Mouse (Mus musculus): ENCODE data around the gene Slc27a1. TPM values are rescaled to one million over a fixed set of nuclear protein-coding genes. Genes with fewer than 3 reads are reported as not detected.

Gene Slc27a1
- polyA plus RNA-seq, 1 experiment from 2014 or later, result 29.4 TPM

DNA sequence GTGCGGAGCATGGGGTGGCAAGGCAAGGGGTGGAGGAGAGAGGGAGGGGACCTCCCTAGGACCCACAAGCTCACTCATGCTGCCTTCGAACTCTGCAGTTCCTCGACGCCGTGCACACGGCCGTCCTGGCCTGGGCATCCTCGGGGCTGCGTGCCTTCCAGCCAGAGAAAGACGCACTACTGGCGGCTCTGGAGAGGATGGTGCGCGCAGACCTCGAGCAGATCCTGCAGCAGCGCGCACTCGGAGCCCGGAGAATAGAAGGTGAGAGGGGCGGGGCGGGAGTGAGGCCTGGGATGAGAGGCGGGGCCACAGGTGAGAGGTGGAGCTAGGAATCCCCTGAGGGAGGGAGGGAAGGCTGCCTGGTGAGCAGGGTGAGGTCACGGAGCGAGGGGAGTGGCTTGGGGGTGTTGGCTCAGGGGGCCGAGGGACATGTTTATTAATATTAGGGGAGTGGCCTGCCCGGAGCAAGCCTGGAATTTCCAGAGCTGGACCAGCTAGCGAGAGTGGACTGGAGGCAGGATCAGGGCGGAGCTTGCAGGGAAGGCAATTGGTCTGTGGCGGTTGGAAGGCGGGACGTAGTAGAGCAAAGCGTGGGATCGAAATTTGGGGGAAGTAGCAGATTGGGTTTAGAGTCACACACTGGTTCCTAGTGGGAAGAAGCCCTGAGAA, 34.1 kb downstream of the Slc27a1 start:
- H3K4me1 ChIP-seq (ENCODE audit: control insufficient read depth, insufficient read depth, low read length), result peaks cover 16% of the 10 kb centered on the region
- H3K27me3 ChIP-seq (ENCODE audit: control insufficient read depth, insufficient read depth, low read length), result 0 out of 2 replicates have a peak, but pooled peaks cover 2% of the 10 kb centered on the region
- no peaks in the 10 kb centered on the region for H3K36me3 ChIP-seq (ENCODE audit: control insufficient read depth, insufficient read depth, low read length)
- no peak overlapping the region; the same call in 1 of the 2 replicates for H3K27ac ChIP-seq (ENCODE audit: low read length)
- peak overlapping the region; percentile 36 for H3K4me3 ChIP-seq (ENCODE audit: low read depth, low read length)
- H3K4me2 ChIP-seq (replicated peaks; ENCODE audit: low read depth, low read length), result peak overlapping the region; percentile 73
- 1% methylated on average over 32 of the region's 32 CpGs for WGBS
- peak; percentile 89 for ATAC-seq (ENCODE audit: insufficient number of reproducible peaks, insufficient read depth, low FRiP score, low read depth)
- peak overlapping the region; percentile 25; the same call in 1 of the 2 replicates for H3K9ac ChIP-seq (replicated peaks; ENCODE audit: low read depth, low read length)
- H3K9me3 ChIP-seq (ENCODE audit: control insufficient read depth, low read depth, low read length), result no peaks in the 10 kb centered on the region

GRCm38 (mm10) chr8:71604021-71604420, 35.3 kb downstream of the Slc27a1 start:
- Histone ChIP-seq H3K4me2 (replicated peaks; ENCODE audit: low read depth, low read length) (no peak overlapping the region), H3K27ac (ENCODE audit: low read length) (no peak overlapping the region), H3K4me1 (ENCODE audit: control insufficient read depth, insufficient read depth, low read length) (peaks cover 16% of the 10 kb centered on the region), H3K27me3 (ENCODE audit: control insufficient read depth, insufficient read depth, low read length) (0 out of 2 replicates have a peak, but pooled peaks cover 2% of the 10 kb centered on the region), H3K36me3 (ENCODE audit: control insufficient read depth, insufficient read depth, low read length) (no peaks in the 10 kb centered on the region; the same call in 1 of the 2 replicates), H3K9ac (replicated peaks; ENCODE audit: low read depth, low read length) (no peak overlapping the region), H3K9me3 (ENCODE audit: control insufficient read depth, low read depth, low read length) (no peaks in the 10 kb centered on the region), H3K4me3 (ENCODE audit: low read depth, low read length) (no peak overlapping the region)
- 47% methylated on average over 7 of the region's 7 CpGs for WGBS
- no peak for ATAC-seq (ENCODE audit: insufficient number of reproducible peaks, insufficient read depth, low FRiP score, low read depth)

GRCm38 (mm10) chr8:71610822-71611651, 42.4 kb downstream of the Slc27a1 start, which contains the start of gene Colgalt1:
Gene Colgalt1 (plus strand): TSS chr8:71610998.
- ATAC-seq (ENCODE audit: insufficient number of reproducible peaks, insufficient read depth, low FRiP score, low read depth), result peak; percentile 99
- peaks cover 10% of the 10 kb centered on the region; the same call in 1 of the 2 replicates for H3K36me3 ChIP-seq (ENCODE audit: control insufficient read depth, insufficient read depth, low read length)
- H3K9ac ChIP-seq (replicated peaks; ENCODE audit: low read depth, low read length), result peak within 1 kb of the TSS; percentile 86
- H3K27ac ChIP-seq (ENCODE audit: low read length), result peak within 1 kb of the TSS; percentile 81; the same call in 1 of the 2 replicates
- H3K27me3 ChIP-seq (ENCODE audit: control insufficient read depth, insufficient read depth, low read length), result no peaks in the 10 kb centered on the region
- peak within 1 kb of the TSS; percentile 83 for H3K4me2 ChIP-seq (replicated peaks; ENCODE audit: low read depth, low read length)
- peaks cover 6% of the 10 kb centered on the region for H3K4me1 ChIP-seq (ENCODE audit: control insufficient read depth, insufficient read depth, low read length)
- H3K9me3 ChIP-seq (ENCODE audit: control insufficient read depth, low read depth, low read length), result no peaks in the 10 kb centered on the region
- WGBS, result under 1% methylated on average over 82 of the region's 82 CpGs
- peak within 1 kb of the TSS; percentile 86 for H3K4me3 ChIP-seq (ENCODE audit: low read depth, low read length)

GRCm38 (mm10) chr8:71612141-71612540, 43.5 kb downstream of the Slc27a1 start:
- whole genome bisulfite sequencing, result 42% methylated on average over 5 of the region's 5 CpGs
- Histone ChIP-seq H3K27ac (ENCODE audit: low read length) (no peak overlapping the region), H3K9ac (replicated peaks; ENCODE audit: low read depth, low read length) (peak overlapping the region; percentile 86), H3K4me1 (ENCODE audit: control insufficient read depth, insufficient read depth, low read length) (peaks cover 6% of the 10 kb centered on the region), H3K4me3 (ENCODE audit: low read depth, low read length) (peak overlapping the region; percentile 86), H3K36me3 (ENCODE audit: control insufficient read depth, insufficient read depth, low read length) (peaks cover 18% of the 10 kb centered on the region), H3K27me3 (ENCODE audit: control insufficient read depth, insufficient read depth, low read length) (no peaks in the 10 kb centered on the region), H3K4me2 (replicated peaks; ENCODE audit: low read depth, low read length) (peak overlapping the region; percentile 83), H3K9me3 (ENCODE audit: control insufficient read depth, low read depth, low read length) (no peaks in the 10 kb centered on the region)
- ATAC-seq (ENCODE audit: insufficient number of reproducible peaks, insufficient read depth, low FRiP score, low read depth), result no peak

- WGBS, result 58% methylated on average over 4 of the region's 4 CpGs
- H3K4me3 ChIP-seq (ENCODE audit: low read depth, low read length), result no peak overlapping the region
- peaks cover 6% of the 10 kb centered on the region for H3K4me1 ChIP-seq (ENCODE audit: control insufficient read depth, insufficient read depth, low read length)
- no peak overlapping the region for H3K4me2 ChIP-seq (replicated peaks; ENCODE audit: low read depth, low read length)
- H3K27ac ChIP-seq (ENCODE audit: low read length), result no peak overlapping the region
- H3K9me3 ChIP-seq (ENCODE audit: control insufficient read depth, low read depth, low read length), result no peaks in the 10 kb centered on the region
- no peak overlapping the region for H3K9ac ChIP-seq (replicated peaks; ENCODE audit: low read depth, low read length)
- peaks cover 30% of the 10 kb centered on the region for H3K36me3 ChIP-seq (ENCODE audit: control insufficient read depth, insufficient read depth, low read length)
- ATAC-seq (ENCODE audit: insufficient number of reproducible peaks, insufficient read depth, low FRiP score, low read depth), result no peak
- no peaks in the 10 kb centered on the region for H3K27me3 ChIP-seq (ENCODE audit: control insufficient read depth, insufficient read depth, low read length)
Measured at GRCm38 (mm10) chr8:71613418-71613817, 44.7 kb downstream of the Slc27a1 start.

DNA sequence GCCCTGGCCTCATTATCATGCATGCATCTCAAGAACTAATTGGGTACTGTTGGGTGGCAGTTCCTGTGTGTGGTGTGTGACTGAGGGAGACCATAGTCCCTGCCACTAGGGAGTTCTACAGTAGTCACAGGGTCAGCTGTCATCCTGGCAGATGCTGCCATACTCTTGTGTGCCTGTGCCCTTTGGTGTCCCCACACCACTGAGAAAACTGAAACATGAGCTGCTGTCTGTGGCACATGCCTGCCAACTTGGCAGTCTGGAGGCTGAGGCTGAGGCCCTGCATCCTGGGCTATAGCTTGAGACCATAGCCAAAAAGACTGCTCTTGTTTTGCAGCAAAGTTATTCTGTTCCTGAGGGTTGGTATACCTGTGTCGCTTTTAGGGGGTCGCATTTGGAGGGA, 51.1 kb downstream of the Slc27a1 start:
- 98% methylated on average over 2 of the region's 2 CpGs for WGBS
- H3K27ac ChIP-seq (ENCODE audit: low read length), result no peak overlapping the region
- no peak overlapping the region for H3K4me3 ChIP-seq (ENCODE audit: low read depth, low read length)
- no peak overlapping the region for H3K4me2 ChIP-seq (replicated peaks; ENCODE audit: low read depth, low read length)
- no peaks in the 10 kb centered on the region for H3K27me3 ChIP-seq (ENCODE audit: control insufficient read depth, insufficient read depth, low read length)
- no peak overlapping the region for H3K9ac ChIP-seq (replicated peaks; ENCODE audit: low read depth, low read length)
- peaks cover 17% of the 10 kb centered on the region; the same call in 1 of the 2 replicates for H3K9me3 ChIP-seq (ENCODE audit: control insufficient read depth, low read depth, low read length)
- H3K4me1 ChIP-seq (ENCODE audit: control insufficient read depth, insufficient read depth, low read length), result no peaks in the 10 kb centered on the region
- ATAC-seq (ENCODE audit: insufficient number of reproducible peaks, insufficient read depth, low FRiP score, low read depth), result no peak
- peaks cover 78% of the 10 kb centered on the region for H3K36me3 ChIP-seq (ENCODE audit: control insufficient read depth, insufficient read depth, low read length)

GRCm38 (mm10) chr8:71625088-71625487, 56.4 kb downstream of the Slc27a1 start:
- Histone ChIP-seq H3K27ac (ENCODE audit: low read length) (no peak overlapping the region), H3K36me3 (ENCODE audit: control insufficient read depth, insufficient read depth, low read length) (peaks cover 43% of the 10 kb centered on the region), H3K4me1 (ENCODE audit: control insufficient read depth, insufficient read depth, low read length) (peaks cover 12% of the 10 kb centered on the region; the same call in 1 of the 2 replicates), H3K4me2 (replicated peaks; ENCODE audit: low read depth, low read length) (no peak overlapping the region), H3K9ac (replicated peaks; ENCODE audit: low read depth, low read length) (no peak overlapping the region), H3K4me3 (ENCODE audit: low read depth, low read length) (no peak overlapping the region), H3K27me3 (ENCODE audit: control insufficient read depth, insufficient read depth, low read length) (no peaks in the 10 kb centered on the region), H3K9me3 (ENCODE audit: control insufficient read depth, low read depth, low read length) (peaks cover 17% of the 10 kb centered on the region; the same call in 1 of the 2 replicates)
- ATAC-seq (ENCODE audit: insufficient number of reproducible peaks, insufficient read depth, low FRiP score, low read depth), result no peak
- 77% methylated on average over 1 of the region's 1 CpGs for WGBS

GRCm38 (mm10) chr8:71626753-71627152, 58.1 kb downstream of the Slc27a1 start:
- Histone ChIP-seq H3K9ac (replicated peaks; ENCODE audit: low read depth, low read length) (no peak overlapping the region), H3K4me3 (ENCODE audit: low read depth, low read length) (no peak overlapping the region), H3K27me3 (ENCODE audit: control insufficient read depth, insufficient read depth, low read length) (no peaks in the 10 kb centered on the region), H3K36me3 (ENCODE audit: control insufficient read depth, insufficient read depth, low read length) (peaks cover 30% of the 10 kb centered on the region), H3K4me1 (ENCODE audit: control insufficient read depth, insufficient read depth, low read length) (peaks cover 12% of the 10 kb centered on the region; the same call in 1 of the 2 replicates), H3K9me3 (ENCODE audit: control insufficient read depth, low read depth, low read length) (peaks cover 15% of the 10 kb centered on the region; the same call in 1 of the 2 replicates), H3K4me2 (replicated peaks; ENCODE audit: low read depth, low read length) (no peak overlapping the region), H3K27ac (ENCODE audit: low read length) (no peak overlapping the region)
- no peak for ATAC-seq (ENCODE audit: insufficient number of reproducible peaks, insufficient read depth, low FRiP score, low read depth)
- WGBS, result 88% methylated on average over 9 of the region's 9 CpGs
